Comparison of ENCODE assay signal across 8 mouse cellular contexts in the genomic region with DNA sequence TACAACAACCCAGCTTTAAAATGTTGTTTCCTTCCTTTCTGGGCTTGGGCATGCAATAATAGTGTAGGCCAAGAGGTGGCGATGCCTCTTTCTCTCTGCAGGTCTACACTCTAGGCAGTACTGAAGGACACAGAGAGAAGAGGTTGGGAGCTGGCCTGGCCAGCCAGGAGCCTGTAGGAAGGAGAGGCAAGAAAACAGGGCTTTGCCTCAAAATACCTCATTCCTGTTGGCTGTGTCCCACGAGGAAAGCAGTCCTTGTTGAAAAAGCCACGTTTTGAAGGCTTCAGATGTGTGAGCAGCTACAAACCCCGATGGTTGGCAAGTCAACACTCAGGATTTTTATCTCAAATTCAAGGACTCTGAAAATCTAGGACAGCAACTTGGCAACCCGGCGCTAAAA.
DNase-seq lines count a peak whose midpoint lies in the region; ATAC-seq and TF ChIP-seq lines count a peak whose summit lies in the region.

No protein-coding gene starts in this region.

- 0 out of 2 replicates have a peak, but pooled peaks cover 4% of the 10 kb centered on the region for H3K27me3 ChIP-seq in liver, embryonic 12.5 days (replicated peaks)
- peaks cover 24% of the 10 kb centered on the region for H3K27me3 ChIP-seq in embryonic facial prominence, embryonic 15.5 days
- H3K27me3 ChIP-seq in intestine, embryonic 15.5 days (replicated peaks), result no peaks in the 10 kb centered on the region

- no peak for ATAC-seq in liver, embryonic 12.5 days
- 0 out of 2 replicates have a peak, but pooled peaks have one; percentile 37 for ATAC-seq in embryonic facial prominence, embryonic 15.5 days (ENCODE audit: insufficient number of reproducible peaks, low FRiP score, low TSS enrichment, low read depth)
- ATAC-seq in intestine, embryonic 15.5 days, result peak; percentile 67; the same call in 1 of the 2 replicates

- TF ChIP-seq CTCF in left cerebral cortex, adult 2 months (IDR thresholded peaks at IDR 0.05), result peak; percentile 68

- WGBS in liver, embryonic 12.5 days (ENCODE audit: insufficient replicate concordance), result 44% methylated on average over 6 of the region's 6 CpGs
- WGBS in embryonic facial prominence, embryonic 15.5 days, result 63% methylated on average over 6 of the region's 6 CpGs
- WGBS in intestine, embryonic 15.5 days, result 67% methylated on average over 6 of the region's 6 CpGs

- no peak overlapping the region for H3K9ac ChIP-seq in liver, embryonic 12.5 days
- no peak overlapping the region for H3K9ac ChIP-seq in embryonic facial prominence, embryonic 15.5 days
- no peak overlapping the region for H3K9ac ChIP-seq in intestine, embryonic 15.5 days

- no peaks in the 10 kb centered on the region for H3K9me3 ChIP-seq in liver, embryonic 12.5 days (replicated peaks)
- H3K9me3 ChIP-seq in embryonic facial prominence, embryonic 15.5 days (replicated peaks), result no peaks in the 10 kb centered on the region
- H3K9me3 ChIP-seq in intestine, embryonic 15.5 days, result no peaks in the 10 kb centered on the region

- intact Hi-C loops in left cerebral cortex, adult 2 months (cut with DNase I), result loop anchor here (2.0 kb wide), 1 partner anchor 186 kb away; a partner anchor contains a TSS

- no peak overlapping the region for H3K27ac ChIP-seq in liver, embryonic 12.5 days
- no peak overlapping the region for H3K27ac ChIP-seq in embryonic facial prominence, embryonic 15.5 days (replicated peaks)
- H3K27ac ChIP-seq in intestine, embryonic 15.5 days, result no peak overlapping the region
- peak overlapping the region; percentile 36; the same call in 1 of the 2 replicates for H3K27ac ChIP-seq in left cerebral cortex, adult 2 months

- no peak overlapping the region for H3K4me3 ChIP-seq in liver, embryonic 12.5 days
- no peak overlapping the region for H3K4me3 ChIP-seq in embryonic facial prominence, embryonic 15.5 days (replicated peaks)
- H3K4me3 ChIP-seq in intestine, embryonic 15.5 days (replicated peaks), result no peak overlapping the region
- H3K4me3 ChIP-seq in left cerebral cortex, adult 2 months, result no peak overlapping the region

- H3K4me1 ChIP-seq in liver, embryonic 12.5 days, result peaks cover 15% of the 10 kb centered on the region
- no peaks in the 10 kb centered on the region for H3K4me1 ChIP-seq in embryonic facial prominence, embryonic 15.5 days
- 0 out of 2 replicates have a peak, but pooled peaks cover 3% of the 10 kb centered on the region for H3K4me1 ChIP-seq in intestine, embryonic 15.5 days (replicated peaks)

- no peak overlapping the region for H3K4me2 ChIP-seq in liver, embryonic 12.5 days
- H3K4me2 ChIP-seq in embryonic facial prominence, embryonic 15.5 days (replicated peaks), result no peak overlapping the region
- no peak overlapping the region for H3K4me2 ChIP-seq in intestine, embryonic 15.5 days (replicated peaks)

- DNase-seq in liver, result peak; percentile 50
- DNase-seq in adrenal gland, postnatal 10 days, result peak; percentile 82
- peak; percentile 23 to 39 for DNase-seq in left cerebral cortex, adult 2 months (ENCODE audit: extremely low spot score in 1 of 2, low spot score in 2 of 2)
- peak; percentile 77 for DNase-seq in naive thymus-derived CD4-positive, alpha-beta T cell, adult 2 months (ENCODE audit: low read depth)
- DNase-seq in thymus, postnatal 10 days (ENCODE audit: low spot score in 2 of 2), result peak; percentile 44 to 64

- H3K36me3 ChIP-seq in liver, embryonic 12.5 days, result no peaks in the 10 kb centered on the region
- H3K36me3 ChIP-seq in embryonic facial prominence, embryonic 15.5 days, result no peaks in the 10 kb centered on the region
- no peaks in the 10 kb centered on the region for H3K36me3 ChIP-seq in intestine, embryonic 15.5 days

Comparison
In these comparisons a context has a peak if more than half of its experiments do, and no peak if none do; other contexts are left out.
1. DNase-seq: peak in every context shown above with its lines; median percentile 82 in adrenal gland, postnatal 10 days; 77 in naive thymus-derived CD4-positive, alpha-beta T cell, adult 2 months; 54 in thymus, postnatal 10 days; 50 in liver; 31 in left cerebral cortex, adult 2 months.